Mouse (Mus musculus): ENCODE measurements around the gene Cybrd1.

GRCm38 (mm10) chr2:71191391-71192194 is 73.9 kb downstream of the Cybrd1 start:
- TF ChIP-seq POLR2A (IDR thresholded peaks at IDR 0.05; ENCODE audit: control insufficient read depth, extremely low read depth, insufficient read depth, low read length, poor library complexity) (no peak), CTCF (IDR thresholded peaks at IDR 0.05; ENCODE audit: borderline replicate concordance, control insufficient read depth, extremely low read depth, insufficient read depth, low read length, poor library complexity) (no peak)
